Mouse (Mus musculus) neural tube, embryonic 13.5 days (tissue): ENCODE data around the gene Etnk1. TPM values are rescaled to one million over a fixed set of nuclear protein-coding genes. Genes with fewer than 3 reads are reported as not detected.
"Not testable (repeated sequence)": the region's sequence is repeated elsewhere in the genome, so short reads cannot be mapped to it uniquely, and the experiment has no call there.

Experiments used
- ATAC-seq: fragments of 200-750 bp; cut with Nextera tagmentation; 2 replicates; pipeline ENCODE4 v1.8.0; 2017; ENCODE audit warnings: low read depth, mild to moderate bottlenecking, moderate TSS enrichment, moderate library complexity
- H3K27ac ChIP-seq: fragments of 300-500 bp; sonication (generic); replicated peaks from 2 replicates; pipeline ENCODE4 v1.5.1; 2015; ENCODE audit warnings: moderate library complexity, mild to moderate bottlenecking, inconsistent platforms
- H3K27me3 ChIP-seq: fragments of 300-500 bp; sonication (generic); 2 replicates; pipeline ENCODE4 v1.6.1; 2015; ENCODE audit warnings: mild to moderate bottlenecking, inconsistent platforms
- H3K36me3 ChIP-seq: fragments of 300-500 bp; sonication (generic); 2 replicates; pipeline ENCODE4 v1.6.1; 2015; ENCODE audit warnings: mild to moderate bottlenecking, inconsistent platforms
- H3K4me1 ChIP-seq: fragments of 300-500 bp; sonication (generic); replicated peaks from 2 replicates; pipeline ENCODE4 v1.6.1; 2015; ENCODE audit warnings: inconsistent platforms
- H3K4me2 ChIP-seq: fragments of 300-500 bp; sonication (generic); 2 replicates; pipeline ENCODE4 v1.6.1; 2015; ENCODE audit warnings: inconsistent platforms, mild to moderate bottlenecking, moderate library complexity
- H3K4me3 ChIP-seq: fragments of 300-500 bp; sonication (generic); 2 replicates; pipeline ENCODE4 v1.5.1; 2015; ENCODE audit warnings: mild to moderate bottlenecking, inconsistent platforms
- H3K9ac ChIP-seq: fragments of 300-500 bp; sonication (generic); 2 replicates; pipeline ENCODE4 v1.6.1; 2015; ENCODE audit warnings: moderate library complexity, mild to moderate bottlenecking, inconsistent platforms
- H3K9me3 ChIP-seq: fragments of 300-500 bp; sonication (generic); 2 replicates; pipeline ENCODE4 v1.6.1; 2016; ENCODE audit warnings: inconsistent platforms
- WGBS: fragments of 180-500 bp; shearing (Covaris S2); methylation state at CpG from one replicate; pipeline ENCODE4 v1.1.7; 2015; 5-methylcytosine and 5-hydroxymethylcytosine counted together
- polyA plus RNA-seq: library from polyadenylated mRNA; unstranded; fragments of >200 nt; fragmentation: Nextera tagmentation; extraction: Ambion mirVana; gene quantifications from 2 replicates; pipeline ENCODE4 v1.2.1, GENCODE M21; 2015

Gene Etnk1
- polyA plus RNA-seq, 1 experiment from 2014 or later: 35.4 TPM

- Histone ChIP-seq H3K27ac (no peak overlapping the region), H3K4me1 (no peaks in the 10 kb centered on the region), H3K4me3 (no peak overlapping the region), H3K9ac (no peak overlapping the region), H3K4me2 (no peak overlapping the region), H3K27me3 (no peaks in the 10 kb centered on the region), H3K9me3 (no peaks in the 10 kb centered on the region), H3K36me3 (no peaks in the 10 kb centered on the region)
- 82% methylated on average over 9 of the region's 9 CpGs for WGBS
- ATAC-seq: no peak
Observed at GRCm38 (mm10) chr6:143140884-143141283, 26.1 kb upstream of the Etnk1 start.

GRCm38 (mm10) chr6:143141624-143142592 lies 25.1 kb upstream of the Etnk1 start:
- 75% methylated on average over 10 of the region's 10 CpGs for WGBS
- ATAC-seq, H3K4me3 ChIP-seq: not testable (repeated sequence)

GRCm38 (mm10) chr6:143142861-143143260 lies 24.2 kb upstream of the Etnk1 start:
- Histone ChIP-seq H3K9me3 (no peaks in the 10 kb centered on the region), H3K27me3 (no peaks in the 10 kb centered on the region), H3K4me3 (no peak overlapping the region), H3K9ac (no peak overlapping the region), H3K4me1 (no peaks in the 10 kb centered on the region), H3K4me2 (no peak overlapping the region), H3K27ac (no peak overlapping the region), H3K36me3 (no peaks in the 10 kb centered on the region)
- ATAC-seq: no peak
- WGBS: 93% methylated on average over 4 of the region's 4 CpGs

More at GRCm38 (mm10) chr6:143141624-143142592, 25.1 kb upstream of the Etnk1 start:
- not testable (repeated sequence) for H3K27me3 ChIP-seq, H3K36me3 ChIP-seq, H3K4me2 ChIP-seq, H3K27ac ChIP-seq, H3K4me1 ChIP-seq, H3K9ac ChIP-seq, H3K9me3 ChIP-seq

- Histone ChIP-seq H3K36me3 (no peaks in the 10 kb centered on the region), H3K27me3 (no peaks in the 10 kb centered on the region), H3K4me3 (peak overlapping the region; percentile 38), H3K27ac (no peak overlapping the region), H3K4me1 (no peaks in the 10 kb centered on the region), H3K4me2 (peak overlapping the region; percentile 58), H3K9me3 (no peaks in the 10 kb centered on the region), H3K9ac (peak overlapping the region; percentile 48)
- 78% methylated on average over 9 of the region's 9 CpGs for WGBS
- no peak for ATAC-seq
Observed at GRCm38 (mm10) chr6:143143321-143143720, 23.7 kb upstream of the Etnk1 start.

- peak overlapping the region; percentile 38 for H3K4me3 ChIP-seq
- peak overlapping the region; percentile 48 for H3K9ac ChIP-seq
- WGBS: 23% methylated on average over 19 of the region's 19 CpGs
- H3K4me2 ChIP-seq: peak overlapping the region; percentile 58
- no peaks in the 10 kb centered on the region for H3K27me3 ChIP-seq
- H3K4me1 ChIP-seq: no peaks in the 10 kb centered on the region
- no peak for ATAC-seq
- no peak overlapping the region for H3K27ac ChIP-seq
- no peaks in the 10 kb centered on the region for H3K9me3 ChIP-seq
- H3K36me3 ChIP-seq: no peaks in the 10 kb centered on the region
Observed at GRCm38 (mm10) chr6:143143775-143144273, 23.2 kb upstream of the Etnk1 start.

GRCm38 (mm10) chr6:143144556-143144955 lies 22.5 kb upstream of the Etnk1 start:
- Histone ChIP-seq H3K9ac (no peak overlapping the region), H3K27me3 (no peaks in the 10 kb centered on the region), H3K4me1 (no peaks in the 10 kb centered on the region), H3K36me3 (no peaks in the 10 kb centered on the region), H3K4me3 (no peak overlapping the region), H3K4me2 (no peak overlapping the region), H3K27ac (no peak overlapping the region), H3K9me3 (no peaks in the 10 kb centered on the region)
- WGBS: 82% methylated on average over 2 of the region's 2 CpGs
- ATAC-seq: no peak

- ATAC-seq: no peak
- no peaks in the 10 kb centered on the region for H3K9me3 ChIP-seq
- H3K9ac ChIP-seq: no peak overlapping the region
- H3K27ac ChIP-seq: no peak overlapping the region
- no peaks in the 10 kb centered on the region for H3K27me3 ChIP-seq
- WGBS: 52% methylated on average over 7 of the region's 7 CpGs
- no peak overlapping the region for H3K4me2 ChIP-seq
- no peaks in the 10 kb centered on the region for H3K4me1 ChIP-seq
- no peaks in the 10 kb centered on the region for H3K36me3 ChIP-seq
- no peak overlapping the region for H3K4me3 ChIP-seq
Observed at GRCm38 (mm10) chr6:143145051-143145450, 22.0 kb upstream of the Etnk1 start.

GRCm38 (mm10) chr6:143146756-143147155 lies 20.3 kb upstream of the Etnk1 start:
- Histone ChIP-seq H3K27ac (no peak overlapping the region), H3K4me2 (no peak overlapping the region), H3K9ac (no peak overlapping the region), H3K4me3 (no peak overlapping the region), H3K4me1 (no peaks in the 10 kb centered on the region), H3K9me3 (no peaks in the 10 kb centered on the region), H3K27me3 (no peaks in the 10 kb centered on the region), H3K36me3 (no peaks in the 10 kb centered on the region)
- WGBS: 71% methylated on average over 8 of the region's 8 CpGs
- no peak for ATAC-seq

GRCm38 (mm10) chr6:143148868-143149267 lies 18.2 kb upstream of the Etnk1 start:
- Histone ChIP-seq H3K4me2 (no peak overlapping the region), H3K36me3 (no peaks in the 10 kb centered on the region), H3K27me3 (no peaks in the 10 kb centered on the region), H3K9me3 (no peaks in the 10 kb centered on the region), H3K4me3 (no peak overlapping the region), H3K4me1 (peaks cover 15% of the 10 kb centered on the region; the same call in 1 of the 2 replicates), H3K27ac (no peak overlapping the region), H3K9ac (no peak overlapping the region)
- ATAC-seq: no peak

- Histone ChIP-seq H3K27me3 (no peaks in the 10 kb centered on the region), H3K4me2 (no peak overlapping the region), H3K9ac (no peak overlapping the region), H3K9me3 (no peaks in the 10 kb centered on the region), H3K4me3 (no peak overlapping the region), H3K4me1 (peaks cover 21% of the 10 kb centered on the region; the same call in 1 of the 2 replicates), H3K36me3 (no peaks in the 10 kb centered on the region), H3K27ac (no peak overlapping the region)
- WGBS: 66% methylated on average over 5 of the region's 5 CpGs
- ATAC-seq: no peak
Observed at GRCm38 (mm10) chr6:143149766-143150291, 17.2 kb upstream of the Etnk1 start.

GRCm38 (mm10) chr6:143151081-143151995 lies 15.7 kb upstream of the Etnk1 start:
- H3K9ac ChIP-seq, H3K9me3 ChIP-seq, H3K4me3 ChIP-seq, H3K4me2 ChIP-seq, H3K36me3 ChIP-seq, ATAC-seq, H3K27me3 ChIP-seq, H3K27ac ChIP-seq: not testable (repeated sequence)
- WGBS: 73% methylated on average over 10 of the region's 10 CpGs
- peaks cover 21% of the 10 kb centered on the region; the same call in 1 of the 2 replicates for H3K4me1 ChIP-seq
